Mouse (Mus musculus) midbrain, embryonic 11.5 days (tissue): ENCODE data around the gene Zfp648. TPM values are rescaled to one million over a fixed set of nuclear protein-coding genes. Genes with fewer than 3 reads are reported as not detected.

Experiments used
- ATAC-seq: fragments of 200-750 bp; cut with Nextera tagmentation; 2 replicates; pipeline ENCODE4 v1.8.0; 2017; ENCODE audit warnings: moderate TSS enrichment, moderate library complexity; ENCODE audit not compliant: low FRiP score
- DNase-seq: peaks from one replicate; pipeline ENCODE4 v3.0.0; 2015; ENCODE audit warnings: low spot score; ENCODE audit errors: missing footprints
- H3K27ac ChIP-seq: fragments of 300-500 bp; sonication (generic); 2 replicates; pipeline ENCODE4 v1.5.1; 2014; ENCODE audit warnings: low read depth, low read length
- H3K27me3 ChIP-seq: fragments of 300-500 bp; sonication (generic); 2 replicates; pipeline ENCODE4 v1.6.1; 2014; ENCODE audit warnings: mild to moderate bottlenecking, low read length, moderate library complexity, mixed read lengths; ENCODE audit not compliant: control insufficient read depth, insufficient read depth
- H3K36me3 ChIP-seq: fragments of 300-500 bp; sonication (generic); 2 replicates; pipeline ENCODE4 v1.6.1; 2014; ENCODE audit warnings: mild to moderate bottlenecking, low read length, moderate library complexity, mixed read lengths; ENCODE audit not compliant: control insufficient read depth, insufficient read depth
- H3K4me1 ChIP-seq: fragments of 300-500 bp; sonication (generic); 2 replicates; pipeline ENCODE4 v1.6.1; 2014; ENCODE audit warnings: low read length; ENCODE audit not compliant: control insufficient read depth, insufficient read depth
- H3K4me2 ChIP-seq: fragments of 300-500 bp; sonication (generic); 2 replicates; pipeline ENCODE4 v1.6.1; 2014; ENCODE audit warnings: mild to moderate bottlenecking, moderate library complexity
- H3K4me3 ChIP-seq: fragments of 300-500 bp; sonication (generic); 2 replicates; pipeline ENCODE4 v1.5.1; 2014; ENCODE audit warnings: low read depth, low read length
- H3K9ac ChIP-seq: fragments of 300-500 bp; sonication (generic); 2 replicates; pipeline ENCODE4 v1.6.1; 2014; ENCODE audit warnings: low read length
- H3K9me3 ChIP-seq: fragments of 300-500 bp; sonication (generic); 2 replicates; pipeline ENCODE4 v1.6.1; 2016; ENCODE audit warnings: low read length; ENCODE audit not compliant: control insufficient read depth
- WGBS: fragments of 180-500 bp; shearing (Covaris S2); extraction: QIAGEN DNeasy Blood & Tissue Kit; methylation state at CpG from one replicate; pipeline ENCODE4 v1.1.7; 2014; 5-methylcytosine and 5-hydroxymethylcytosine counted together
- polyA plus RNA-seq: library from polyadenylated mRNA; unstranded; fragments of >200 nt; fragmentation: Nextera tagmentation; extraction: Ambion mirVana; gene quantifications from 2 replicates; pipeline ENCODE4 v1.2.1, GENCODE M21; 2014

Gene Zfp648
- polyA plus RNA-seq, 1 experiment from 2014 or later, result not detected

- Histone ChIP-seq H3K9me3 (no peaks in the 10 kb centered on the region), H3K27ac (no peak overlapping the region), H3K4me3 (no peak overlapping the region), H3K9ac (no peak overlapping the region), H3K4me2 (no peak overlapping the region), H3K27me3 (peaks cover 35% of the 10 kb centered on the region), H3K4me1 (peaks cover 6% of the 10 kb centered on the region), H3K36me3 (no peaks in the 10 kb centered on the region)
- DNase-seq (no peak), ATAC-seq (no peak)
- whole genome bisulfite sequencing, result 84% methylated on average over 5 of the region's 5 CpGs
These were observed 2.4 kb downstream of the Zfp648 start for GRCm38 (mm10) chr1:154203386-154203785.

GRCm38 (mm10) chr1:154204652-154205573 is 3.9 kb downstream of the Zfp648 start:
- DNase-seq (peak; percentile 89), ATAC-seq (peak; percentile 30; the same call in 1 of the 2 replicates)
- 9% methylated on average over 66 of the region's 66 CpGs for WGBS
- peak overlapping the region; percentile 55 for H3K4me2 ChIP-seq
- H3K27ac ChIP-seq, result no peak overlapping the region
- H3K4me3 ChIP-seq, result peak overlapping the region; percentile 24
- H3K9ac ChIP-seq, result 0 out of 2 replicates have a peak overlapping the region, but pooled peaks have one; percentile 27
- H3K27me3 ChIP-seq, result peaks cover 35% of the 10 kb centered on the region
- no peaks in the 10 kb centered on the region for H3K9me3 ChIP-seq
- no peaks in the 10 kb centered on the region for H3K36me3 ChIP-seq
- peaks cover 6% of the 10 kb centered on the region for H3K4me1 ChIP-seq

- no peak for DNase-seq
- H3K27me3 ChIP-seq, result no peaks in the 10 kb centered on the region
- H3K9me3 ChIP-seq, result no peaks in the 10 kb centered on the region
- WGBS, result 97% methylated on average over 2 of the region's 2 CpGs
- no peak overlapping the region for H3K27ac ChIP-seq
- H3K4me2 ChIP-seq, result no peak overlapping the region
- H3K4me3 ChIP-seq, result no peak overlapping the region
- H3K4me1 ChIP-seq, result no peaks in the 10 kb centered on the region; the same call in 1 of the 2 replicates
- no peak overlapping the region for H3K9ac ChIP-seq
- no peak for ATAC-seq
- no peaks in the 10 kb centered on the region for H3K36me3 ChIP-seq
These were observed 19.0 kb downstream of the Zfp648 start for GRCm38 (mm10) chr1:154219991-154220390.

GRCm38 (mm10) chr1:154220566-154220965 is 19.6 kb downstream of the Zfp648 start:
- WGBS, result 87% methylated on average over 3 of the region's 3 CpGs
- Histone ChIP-seq H3K9me3 (no peaks in the 10 kb centered on the region), H3K4me2 (no peak overlapping the region), H3K36me3 (no peaks in the 10 kb centered on the region), H3K9ac (no peak overlapping the region), H3K4me1 (no peaks in the 10 kb centered on the region; the same call in 1 of the 2 replicates), H3K4me3 (no peak overlapping the region), H3K27me3 (no peaks in the 10 kb centered on the region), H3K27ac (no peak overlapping the region)
- ATAC-seq, result no peak
- DNase-seq, result no peak

- no peaks in the 10 kb centered on the region for H3K27me3 ChIP-seq
- H3K9me3 ChIP-seq, result no peaks in the 10 kb centered on the region
- DNase-seq, result no peak
- no peak overlapping the region for H3K4me3 ChIP-seq
- WGBS, result 5% methylated on average over 1 of the region's 1 CpGs
- no peak overlapping the region for H3K4me2 ChIP-seq
- ATAC-seq, result peak; percentile 72
- no peaks in the 10 kb centered on the region for H3K36me3 ChIP-seq
- no peaks in the 10 kb centered on the region; the same call in 1 of the 2 replicates for H3K4me1 ChIP-seq
- no peak overlapping the region for H3K9ac ChIP-seq
- H3K27ac ChIP-seq, result no peak overlapping the region
These were observed 22.8 kb downstream of the Zfp648 start for GRCm38 (mm10) chr1:154223807-154224207.

GRCm38 (mm10) chr1:154232594-154232993 is 31.6 kb downstream of the Zfp648 start:
- no peaks in the 10 kb centered on the region for H3K36me3 ChIP-seq
- H3K4me1 ChIP-seq, result no peaks in the 10 kb centered on the region
- H3K4me3 ChIP-seq, result no peak overlapping the region
- H3K9ac ChIP-seq, result no peak overlapping the region
- ATAC-seq (no peak), DNase-seq (no peak)
- no peaks in the 10 kb centered on the region for H3K27me3 ChIP-seq
- H3K9me3 ChIP-seq, result no peaks in the 10 kb centered on the region
- H3K4me2 ChIP-seq, result no peak overlapping the region
- 88% methylated on average over 4 of the region's 4 CpGs for whole genome bisulfite sequencing
- H3K27ac ChIP-seq, result no peak overlapping the region

GRCm38 (mm10) chr1:154233033-154233432 is 32.0 kb downstream of the Zfp648 start:
- Histone ChIP-seq H3K27ac (no peak overlapping the region), H3K9me3 (no peaks in the 10 kb centered on the region), H3K4me3 (no peak overlapping the region), H3K9ac (no peak overlapping the region), H3K27me3 (no peaks in the 10 kb centered on the region), H3K4me1 (no peaks in the 10 kb centered on the region), H3K36me3 (no peaks in the 10 kb centered on the region), H3K4me2 (no peak overlapping the region)
- ATAC-seq (no peak), DNase-seq (no peak)
- 84% methylated on average over 6 of the region's 6 CpGs for WGBS

- Histone ChIP-seq H3K9me3 (no peaks in the 10 kb centered on the region), H3K4me2 (no peak overlapping the region), H3K36me3 (no peaks in the 10 kb centered on the region), H3K9ac (no peak overlapping the region), H3K4me1 (no peaks in the 10 kb centered on the region), H3K4me3 (no peak overlapping the region), H3K27ac (no peak overlapping the region), H3K27me3 (no peaks in the 10 kb centered on the region)
- ATAC-seq (no peak), DNase-seq (no peak)
- 91% methylated on average over 9 of the region's 9 CpGs for WGBS
These were observed 33.8 kb downstream of the Zfp648 start for GRCm38 (mm10) chr1:154234814-154235213.

- no peaks in the 10 kb centered on the region for H3K9me3 ChIP-seq
- ATAC-seq (no peak), DNase-seq (no peak)
- no peak overlapping the region for H3K27ac ChIP-seq
- no peaks in the 10 kb centered on the region for H3K36me3 ChIP-seq
- no peaks in the 10 kb centered on the region for H3K27me3 ChIP-seq
- H3K4me2 ChIP-seq, result no peak overlapping the region
- H3K4me3 ChIP-seq, result no peak overlapping the region
- no peaks in the 10 kb centered on the region for H3K4me1 ChIP-seq
- H3K9ac ChIP-seq, result no peak overlapping the region
These were observed 37.9 kb downstream of the Zfp648 start for GRCm38 (mm10) chr1:154238876-154239275.
